Mouse (Mus musculus): ENCODE measurements around the gene Asb3. TPM values are rescaled to one million over a fixed set of nuclear protein-coding genes. Genes with fewer than 3 reads are reported as not detected.

Gene Asb3
- 33.0 TPM for polyA plus RNA-seq (2014; fragmentation: Illumina TruSeq; extraction: RNeasy Lipid Tissue Mini Kit (QIAGEN cat#74804); ENCODE audit: low read depth, low replicate concordance)

GRCm38 (mm10) chr11:30885171-30885871 is at the start of gene Asb3, which contains the start of gene Gpr75:
TSS of gene Asb3 (plus strand) at chr11:30885416.
TSS of gene Gpr75 (plus strand) at chr11:30885358.

GRCm38 (mm10) chr11:30954279-30954725 is 69.1 kb downstream of the Asb3 start, which contains the start of gene Erlec1:
TSS of gene Erlec1 (minus strand) at chr11:30954335.

GRCm38 (mm10) chr11:30985877-30986624 is 100.8 kb downstream of the Asb3 start, which contains the start of gene Chac2:
TSS of gene Chac2 (minus strand) at chr11:30986350.

Other genes starting within 250 kb of the Asb3 start
- 55.3 TPM for gene Acyp2, start 235.8 kb upstream of the Asb3 start, polyA plus RNA-seq (2014; fragmentation: Illumina TruSeq; extraction: RNeasy Lipid Tissue Mini Kit (QIAGEN cat#74804); ENCODE audit: low read depth, low replicate concordance)
- gene Psme4, start 113.7 kb upstream of the Asb3 start, polyA plus RNA-seq (2014; fragmentation: Illumina TruSeq; extraction: RNeasy Lipid Tissue Mini Kit (QIAGEN cat#74804); ENCODE audit: low read depth, low replicate concordance): 170 TPM
- gene Gpr75, start 58 bp upstream of the Asb3 start, polyA plus RNA-seq (2014; fragmentation: Illumina TruSeq; extraction: RNeasy Lipid Tissue Mini Kit (QIAGEN cat#74804); ENCODE audit: low read depth, low replicate concordance): 3.3 TPM
- 304 TPM for gene Erlec1, start 68.9 kb downstream of the Asb3 start, polyA plus RNA-seq (2014; fragmentation: Illumina TruSeq; extraction: RNeasy Lipid Tissue Mini Kit (QIAGEN cat#74804); ENCODE audit: low read depth, low replicate concordance)
- gene Chac2, start 100.9 kb downstream of the Asb3 start, polyA plus RNA-seq (2014; fragmentation: Illumina TruSeq; extraction: RNeasy Lipid Tissue Mini Kit (QIAGEN cat#74804); ENCODE audit: low read depth, low replicate concordance): 57.6 TPM